Comparison of ENCODE assay signal across 23 mouse cellular contexts in the genomic region with DNA sequence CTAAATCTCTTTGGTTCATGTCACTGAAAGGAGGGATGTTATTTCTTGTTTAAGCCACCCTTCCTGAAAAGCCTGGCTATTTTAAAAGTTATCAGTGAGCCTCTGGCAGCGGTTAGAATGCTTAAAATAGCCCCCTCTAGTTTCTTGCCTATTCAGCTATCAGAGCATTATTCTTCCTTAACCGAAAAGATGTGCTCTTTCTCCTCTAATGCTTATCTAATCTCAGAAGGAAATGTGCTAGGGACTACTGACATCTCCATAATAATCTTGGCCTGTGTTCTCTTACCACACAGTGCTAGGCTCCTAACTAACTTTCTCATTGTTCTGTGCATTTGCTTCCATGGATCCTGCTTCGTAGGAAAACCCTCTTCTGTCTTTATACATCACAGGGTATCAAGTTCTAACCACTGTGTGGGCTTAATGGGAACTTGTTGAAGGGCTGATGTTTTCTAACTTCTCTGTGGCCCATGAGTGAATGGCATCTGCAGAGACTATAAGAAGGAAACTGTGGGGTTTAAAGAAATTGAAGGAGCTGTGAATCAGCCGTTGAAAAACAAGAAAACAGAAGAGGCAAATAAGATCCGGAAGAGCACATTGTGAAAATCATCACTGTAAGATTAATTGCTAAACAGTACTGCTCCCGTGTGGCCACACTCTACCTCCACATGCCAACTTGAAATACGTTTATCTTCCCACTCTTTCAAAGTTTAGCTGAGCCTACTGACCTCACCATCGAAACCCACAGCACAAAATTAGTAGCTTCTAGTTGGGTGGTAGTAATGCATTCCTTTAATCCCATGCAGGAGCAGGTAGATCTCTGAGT. TPM values are rescaled to one million over a fixed set of nuclear protein-coding genes. Genes with fewer than 3 reads are reported as not detected.
A peak's percentile ranks its signal among the peaks of the same experiment; 100 is the strongest.
DNase-seq lines count a peak whose midpoint lies in the region; ATAC-seq and TF ChIP-seq lines count a peak whose summit lies in the region.
"Had no signal": no experiment of that assay in that cellular context is flagged by ENCODE, and none has a peak within 500 bp of the region (broad histone marks: within the 10 kb centered on the region; RNA-seq: fewer than 3 reads in every experiment).

No protein-coding gene starts in this region.

- no peaks in the 10 kb centered on the region for H3K9me3 ChIP-seq in heart, embryonic 10.5 days
- H3K9me3 ChIP-seq in heart, embryonic 16.5 days (replicated peaks; ENCODE audit: control insufficient read depth, low read length): no peaks in the 10 kb centered on the region
- H3K9me3 ChIP-seq in liver, postnatal 0 days (ENCODE audit: low read length): no peaks in the 10 kb centered on the region
- no peaks in the 10 kb centered on the region for H3K9me3 ChIP-seq in forebrain, embryonic 12.5 days
- H3K9me3 ChIP-seq: intestine, embryonic 15.5 days; limb, embryonic 15.5 days; midbrain, embryonic 12.5 days had no signal

- DNase-seq in heart, embryonic 10.5 days (ENCODE audit: low spot score): no peak
- DNase-seq in heart, adult 9 months (ENCODE audit: low spot score in 2 of 2): no peak
- no peak for DNase-seq in liver, postnatal 0 days
- no peak for DNase-seq in left cerebral cortex, postnatal 10 days (ENCODE audit: extremely low spot score in 1 of 2, low spot score in 2 of 2)
- DNase-seq in kidney, adult 18-20 months: no peak
- DNase-seq: adrenal gland, postnatal 25 days; cerebellum, adult 9-11 months; kidney, postnatal 10 days; lung, postnatal 10 days; thymus, postnatal 36 days had no signal

- 0 out of 2 replicates have a peak, but pooled peaks have one; percentile 5 for TF ChIP-seq CTCF in liver, postnatal 0 days (IDR thresholded peaks at IDR 0.05; ENCODE audit: low read depth)

- no peaks in the 10 kb centered on the region for H3K27me3 ChIP-seq in heart, embryonic 10.5 days (ENCODE audit: insufficient read depth, poor library complexity, severe bottlenecking)
- H3K27me3 ChIP-seq in heart, embryonic 16.5 days (ENCODE audit: control insufficient read depth, insufficient read depth, low read length): no peaks in the 10 kb centered on the region
- H3K27me3 ChIP-seq in liver, postnatal 0 days (ENCODE audit: insufficient read depth, low read length): no peaks in the 10 kb centered on the region
- H3K27me3 ChIP-seq in forebrain, embryonic 12.5 days: no peaks in the 10 kb centered on the region
- H3K27me3 ChIP-seq: intestine, embryonic 15.5 days; limb, embryonic 15.5 days had no signal

- H3K4me3 ChIP-seq in heart, embryonic 10.5 days: no peak overlapping the region
- H3K4me3 ChIP-seq in heart, embryonic 16.5 days (ENCODE audit: low read length): no peak overlapping the region
- no peak overlapping the region for H3K4me3 ChIP-seq in liver, postnatal 0 days (ENCODE audit: low read depth, low read length)
- H3K4me3 ChIP-seq in forebrain, embryonic 12.5 days (replicated peaks): no peak overlapping the region
- H3K4me3 ChIP-seq: intestine, embryonic 15.5 days; limb, embryonic 15.5 days; midbrain, embryonic 12.5 days; myocyte had no signal

- peak overlapping the region; percentile 73 for H3K27ac ChIP-seq in heart, embryonic 10.5 days
- peak overlapping the region; percentile 88 for H3K27ac ChIP-seq in heart, embryonic 16.5 days (ENCODE audit: low read length)
- H3K27ac ChIP-seq in liver, postnatal 0 days (ENCODE audit: low read depth): no peak overlapping the region
- H3K27ac ChIP-seq in forebrain, embryonic 12.5 days: no peak overlapping the region
- H3K27ac ChIP-seq: intestine, embryonic 15.5 days; limb, embryonic 15.5 days; midbrain, embryonic 12.5 days had no signal

- ATAC-seq in CD4-positive, CD25-positive, alpha-beta regulatory T cell, adult 4 months: peak; percentile 72
- ATAC-seq in heart, embryonic 16.5 days (replicated peaks; ENCODE audit: extremely low read depth, insufficient read depth, low FRiP score): no peak
- no peak for ATAC-seq in liver, postnatal 0 days
- ATAC-seq in forebrain, embryonic 12.5 days (ENCODE audit: low FRiP score): no peak
- ATAC-seq: forebrain, embryonic 16.5 days; intestine, embryonic 15.5 days had no signal

- intact Hi-C loops in left cerebral cortex, postnatal 10 days (cut with DNase I): no loop called here

- TF ChIP-seq EP300 in liver, postnatal 0 days (IDR thresholded peaks at IDR 0.05; ENCODE audit: low read depth): no peak; the same call in 1 of the 2 replicates

- H3K9ac ChIP-seq in heart, embryonic 16.5 days (ENCODE audit: low read length): peak overlapping the region; percentile 43; the same call in 1 of the 2 replicates
- no peak overlapping the region for H3K9ac ChIP-seq in liver, postnatal 0 days (replicated peaks)
- no peak overlapping the region for H3K9ac ChIP-seq in forebrain, embryonic 12.5 days
- H3K9ac ChIP-seq: intestine, embryonic 15.5 days; limb, embryonic 15.5 days; midbrain, embryonic 12.5 days had no signal

- peaks cover 6% of the 10 kb centered on the region; the same call in 1 of the 2 replicates for H3K4me1 ChIP-seq in heart, embryonic 10.5 days
- H3K4me1 ChIP-seq in heart, embryonic 16.5 days (ENCODE audit: control insufficient read depth, insufficient read depth, low read length): peaks cover 12% of the 10 kb centered on the region
- no peaks in the 10 kb centered on the region for H3K4me1 ChIP-seq in liver, postnatal 0 days (ENCODE audit: insufficient read depth)
- no peaks in the 10 kb centered on the region for H3K4me1 ChIP-seq in forebrain, embryonic 12.5 days
- H3K4me1 ChIP-seq: intestine, embryonic 15.5 days; limb, embryonic 15.5 days; midbrain, embryonic 12.5 days had no signal

- no peaks in the 10 kb centered on the region for H3K36me3 ChIP-seq in heart, embryonic 10.5 days
- H3K36me3 ChIP-seq in heart, embryonic 16.5 days (ENCODE audit: control insufficient read depth, insufficient read depth): no peaks in the 10 kb centered on the region
- no peaks in the 10 kb centered on the region for H3K36me3 ChIP-seq in liver, postnatal 0 days (replicated peaks; ENCODE audit: insufficient read depth, low read length)
- H3K36me3 ChIP-seq in forebrain, embryonic 12.5 days (replicated peaks): no peaks in the 10 kb centered on the region
- H3K36me3 ChIP-seq: intestine, embryonic 15.5 days; limb, embryonic 15.5 days; midbrain, embryonic 12.5 days had no signal

- peak overlapping the region; percentile 10; the same call in 1 of the 2 replicates for H3K4me2 ChIP-seq in heart, embryonic 16.5 days (ENCODE audit: low read depth, low read length)
- no peak overlapping the region for H3K4me2 ChIP-seq in liver, postnatal 0 days (ENCODE audit: low read depth, low read length)
- H3K4me2 ChIP-seq in forebrain, embryonic 12.5 days: no peak overlapping the region
- H3K4me2 ChIP-seq: intestine, embryonic 15.5 days; limb, embryonic 15.5 days; midbrain, embryonic 12.5 days had no signal

- WGBS in heart, embryonic 10.5 days: 49% methylated on average over 8 of the region's 8 CpGs
- 34% methylated on average over 8 of the region's 8 CpGs for WGBS in heart, embryonic 16.5 days
- 28% methylated on average over 8 of the region's 8 CpGs for WGBS in liver, postnatal 0 days (ENCODE audit: insufficient replicate concordance)
- WGBS in forebrain, embryonic 12.5 days: 81% methylated on average over 8 of the region's 8 CpGs

RNA-seq across cellular contexts. Expression of a gene that starts 53.2 kb away (rescaled TPM):
- not detected in 2 replicates for polyA plus RNA-seq in heart, embryonic 10.5 days (2016; fragmentation: Nextera tagmentation; extraction: Ambion mirVana)
- polyA plus RNA-seq in CD4-positive, CD25-positive, alpha-beta regulatory T cell, adult 4 months (2017; shearing (Covaris generic)): 1 to 10 TPM; 6.6 to 6.8 TPM
- polyA plus RNA-seq in heart, embryonic 16.5 days (2015; fragmentation: Nextera tagmentation; extraction: Ambion mirVana): 1.3 and 2.6 TPM in 2 replicates
- 0.06 TPM in 1 of 2 replicates, not detected in the other for polyA plus RNA-seq in liver, postnatal 0 days (2015; fragmentation: Nextera tagmentation; extraction: Ambion mirVana)
- not detected for total RNA-seq in left cerebral cortex, postnatal 10 days (2021)
- not detected in 2 replicates for polyA plus RNA-seq in forebrain, embryonic 12.5 days (2016; fragmentation: Nextera tagmentation; extraction: Ambion mirVana)
- total RNA-seq: ES-E14; gastrocnemius, adult 18-20 months; layer of hippocampus, adult 8-10 months; left cerebral cortex, postnatal 14 days had no signal
- polyA plus RNA-seq: forebrain, embryonic 16.5 days; hindbrain, embryonic 11.5 days; midbrain, embryonic 12.5 days had no signal

Comparison
In these comparisons a context has a peak if more than half of its experiments do, and no peak if none do; other contexts are left out.
1. H3K27ac ChIP-seq: peak in heart, embryonic 10.5 days (single experiment) and heart, embryonic 16.5 days (single experiment); none in liver, postnatal 0 days (single experiment) and forebrain, embryonic 12.5 days (single experiment).